Mouse (Mus musculus) heart, postnatal 10 days (tissue): ENCODE results near the gene Smim24. TPM values are rescaled to one million over a fixed set of nuclear protein-coding genes. Genes with fewer than 3 reads are reported as not detected.

Source experiments
- DNase-seq, 2 experiments: peaks; one replicate each; pipeline ENCODE4 v3.0.0; 2021
- intact Hi-C: fragments of 180-260 bp; cut with DNase I; formaldehyde crosslinking; loops from one replicate; pipeline ENCODE4 v1.15.1; 2025
- total RNA-seq, 2 experiments: library from RNA; stranded (reverse); gene quantifications; 2 replicates each; pipeline ENCODE4 v1.2.3; 2021

Gene Smim24
- total RNA-seq, 2 experiments from 2014 or later, result 1.3 to 2.2 TPM

- intact Hi-C loops, result loop anchor here (2.0 kb wide), 1 partner anchor 16 kb away; no protein-coding TSS in a partner anchor
- no peak for DNase-seq
Measured at GRCm38 (mm10) chr10:81406504-81407440, 13.9 kb downstream of the Smim24 start.

GRCm38 (mm10) chr10:81407539-81408423 lies 14.9 kb downstream of the Smim24 start:
- peak; percentile 90 to 93 for DNase-seq
- intact Hi-C loops, result loop anchor here (2.0 kb wide), 1 partner anchor 17 kb away; no protein-coding TSS in a partner anchor

- no peak for DNase-seq
- intact Hi-C loops, result no loop called here
Measured at GRCm38 (mm10) chr10:81408424-81408729, 15.5 kb downstream of the Smim24 start.

GRCm38 (mm10) chr10:81408871-81409291 lies 16.0 kb downstream of the Smim24 start:
- peak; percentile 89 to 91 for DNase-seq
- intact Hi-C loops, result no loop called here

GRCm38 (mm10) chr10:81409330-81409729 lies 16.5 kb downstream of the Smim24 start:
- intact Hi-C loops, result no loop called here
- no peak for DNase-seq

GRCm38 (mm10) chr10:81410350-81410749 lies 17.5 kb downstream of the Smim24 start:
- DNase-seq, result no peak
- intact Hi-C loops, result loop anchor here (2.0 kb wide), 1 partner anchor 14 kb away; no protein-coding TSS in a partner anchor

GRCm38 (mm10) chr10:81410981-81411380 lies 18.1 kb downstream of the Smim24 start:
- intact Hi-C loops, result loop anchor here (2.0 kb wide), 1 partner anchor 14 kb away; no protein-coding TSS in a partner anchor
- peak; percentile 73 to 81 for DNase-seq

- DNase-seq, result peak; percentile 95 to 96
- intact Hi-C loops, result loop anchor here (2.0 kb wide), 1 partner anchor 13 kb away; no protein-coding TSS in a partner anchor
Measured at GRCm38 (mm10) chr10:81411471-81412400, 18.9 kb downstream of the Smim24 start.

- no peak for DNase-seq
- intact Hi-C loops, result no loop called here
Measured at GRCm38 (mm10) chr10:81412586-81413309, 19.9 kb downstream of the Smim24 start.

GRCm38 (mm10) chr10:81413310-81414261 lies 20.7 kb downstream of the Smim24 start:
- peak; percentile 93 to 95 for DNase-seq
- intact Hi-C loops, result loop anchor here (1.0 kb wide), 1 partner anchor 15 kb away; no protein-coding TSS in a partner anchor

GRCm38 (mm10) chr10:81414682-81415081 lies 21.8 kb downstream of the Smim24 start:
- peak; percentile 78 to 81 for DNase-seq
- intact Hi-C loops, result loop anchor here (1.0 kb wide), 1 partner anchor 14 kb away; no protein-coding TSS in a partner anchor

- intact Hi-C loops, result no loop called here
- no peak for DNase-seq
Measured at GRCm38 (mm10) chr10:81415146-81415545, 22.3 kb downstream of the Smim24 start.

- peak; percentile 66 to 70 for DNase-seq
- intact Hi-C loops, result no loop called here
Measured at GRCm38 (mm10) chr10:81415549-81416310, 22.9 kb downstream of the Smim24 start.

GRCm38 (mm10) chr10:81416581-81417226 lies 23.9 kb downstream of the Smim24 start:
- peak; percentile 92 for DNase-seq
- intact Hi-C loops, result no loop called here

- intact Hi-C loops, result no loop called here
- DNase-seq, result no peak
Measured at GRCm38 (mm10) chr10:81417227-81418215, 24.7 kb downstream of the Smim24 start.
